Mouse (Mus musculus): Measurements from ENCODE around the gene Eaf1. TPM values are rescaled to one million over a fixed set of nuclear protein-coding genes. Genes with fewer than 3 reads are reported as not detected.

The Eaf1 gene
- polyA plus RNA-seq, 1 experiment from 2014 or later: 15.9 TPM

DNA sequence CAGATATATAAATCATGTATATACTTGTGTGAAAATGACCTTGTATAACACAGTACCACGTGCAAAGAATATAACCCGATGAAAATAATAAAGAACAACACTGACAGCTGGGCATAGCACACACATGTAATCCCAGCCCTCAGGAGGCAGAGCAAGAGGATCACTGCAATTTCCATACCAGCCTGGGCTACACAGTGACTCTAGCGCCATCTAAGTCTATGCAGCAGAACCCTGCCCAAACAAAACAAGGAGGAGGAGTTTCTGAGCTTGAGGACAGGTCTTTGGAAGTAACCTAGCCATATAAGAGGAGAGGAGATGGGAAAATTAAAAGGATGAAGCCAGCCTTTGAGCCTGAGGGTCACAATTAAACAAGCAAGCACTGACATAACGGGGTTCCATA lies 24.5 kb upstream of the Eaf1 start:
- ATAC-seq (ENCODE audit: low FRiP score): no peak

DNA sequence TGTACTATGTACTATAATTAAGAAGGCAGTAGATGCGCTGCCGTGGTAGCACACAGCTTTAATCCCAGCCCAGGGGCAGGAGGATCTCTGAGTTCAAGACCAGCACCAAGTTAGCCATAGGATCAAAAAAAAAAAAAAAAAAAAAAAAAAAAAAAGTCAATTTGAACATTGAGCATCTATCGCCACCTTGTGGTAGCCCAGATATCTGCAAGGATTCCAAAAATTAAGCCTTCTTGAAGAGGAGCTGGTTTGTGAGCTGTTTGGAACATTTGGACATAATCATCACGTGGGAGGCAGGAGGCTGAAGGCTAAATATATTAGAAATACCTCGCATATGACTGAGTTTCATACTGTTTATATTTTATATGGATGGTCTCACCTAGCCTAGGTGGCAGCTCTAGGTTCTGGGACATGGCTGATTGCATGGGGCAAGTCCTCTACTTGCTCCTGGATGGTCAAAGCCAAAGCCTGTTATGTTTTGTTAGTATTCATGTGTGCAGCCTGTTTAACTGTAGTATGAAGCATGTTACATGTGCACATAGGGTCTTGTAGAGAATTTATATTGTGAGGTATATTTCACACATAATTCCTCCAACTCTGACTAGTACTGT lies 21.6 kb upstream of the Eaf1 start:
- Histone ChIP-seq H3K27me3 (ENCODE audit: control insufficient read depth, insufficient read depth, low read length) (no peaks in the 10 kb centered on the region), H3K36me3 (ENCODE audit: control insufficient read depth, insufficient read depth, low read length) (no peaks in the 10 kb centered on the region), H3K4me1 (ENCODE audit: control insufficient read depth, insufficient read depth, low read length) (no peaks in the 10 kb centered on the region), H3K4me3 (ENCODE audit: low read depth, low read length) (no peak overlapping the region), H3K27ac (ENCODE audit: low read depth, low read length) (no peak overlapping the region), H3K9ac (ENCODE audit: low read length) (no peak overlapping the region), H3K9me3 (ENCODE audit: control insufficient read depth, low read length) (no peaks in the 10 kb centered on the region), H3K4me2 (no peak overlapping the region)
- 9% methylated on average over 5 of the region's 5 CpGs for WGBS
- DNase-seq (ENCODE audit: low spot score, missing footprints) (peak; percentile 97), ATAC-seq (ENCODE audit: low FRiP score) (no peak)

More for the DNA sequence above, 24.5 kb upstream of the Eaf1 start:
- H3K27me3 ChIP-seq (ENCODE audit: control insufficient read depth, insufficient read depth, low read length): no peaks in the 10 kb centered on the region
- no peaks in the 10 kb centered on the region for H3K9me3 ChIP-seq (ENCODE audit: control insufficient read depth, low read length)
- DNase-seq (ENCODE audit: low spot score, missing footprints): no peak
- no peak overlapping the region for H3K4me2 ChIP-seq
- 60% methylated on average over 4 of the region's 4 CpGs for WGBS
- H3K9ac ChIP-seq (ENCODE audit: low read length): no peak overlapping the region
- no peaks in the 10 kb centered on the region for H3K36me3 ChIP-seq (ENCODE audit: control insufficient read depth, insufficient read depth, low read length)
- H3K4me1 ChIP-seq (ENCODE audit: control insufficient read depth, insufficient read depth, low read length): no peaks in the 10 kb centered on the region
- no peak overlapping the region for H3K27ac ChIP-seq (ENCODE audit: low read depth, low read length)
- H3K4me3 ChIP-seq (ENCODE audit: low read depth, low read length): no peak overlapping the region

DNA sequence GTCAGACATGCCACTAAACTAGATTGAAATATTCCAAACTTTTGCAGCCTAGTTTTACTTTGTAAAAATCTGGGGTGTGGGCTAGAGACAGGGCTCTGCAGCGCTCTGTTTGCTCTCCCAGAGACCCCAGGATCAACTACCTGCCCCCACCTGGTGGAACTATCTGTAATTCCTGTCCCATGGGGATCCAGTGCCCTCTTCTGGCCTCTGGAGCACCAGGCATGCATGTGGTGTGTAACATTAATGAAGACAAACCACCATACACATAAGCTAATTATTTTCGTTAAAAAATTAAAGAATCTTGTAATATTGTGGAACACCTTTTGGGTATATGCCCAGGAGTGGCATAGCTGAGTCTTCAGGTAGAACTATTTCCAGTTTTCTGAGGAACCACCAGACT lies 20.9 kb upstream of the Eaf1 start:
- Histone ChIP-seq H3K9me3 (ENCODE audit: control insufficient read depth, low read length) (no peaks in the 10 kb centered on the region), H3K9ac (ENCODE audit: low read length) (no peak overlapping the region), H3K27me3 (ENCODE audit: control insufficient read depth, insufficient read depth, low read length) (no peaks in the 10 kb centered on the region), H3K4me1 (ENCODE audit: control insufficient read depth, insufficient read depth, low read length) (no peaks in the 10 kb centered on the region), H3K36me3 (ENCODE audit: control insufficient read depth, insufficient read depth, low read length) (no peaks in the 10 kb centered on the region), H3K4me3 (ENCODE audit: low read depth, low read length) (no peak overlapping the region), H3K27ac (ENCODE audit: low read depth, low read length) (no peak overlapping the region), H3K4me2 (no peak overlapping the region)
- ATAC-seq (ENCODE audit: low FRiP score) (no peak), DNase-seq (ENCODE audit: low spot score, missing footprints) (no peak)
- 80% methylated on average over 2 of the region's 2 CpGs for WGBS

DNA sequence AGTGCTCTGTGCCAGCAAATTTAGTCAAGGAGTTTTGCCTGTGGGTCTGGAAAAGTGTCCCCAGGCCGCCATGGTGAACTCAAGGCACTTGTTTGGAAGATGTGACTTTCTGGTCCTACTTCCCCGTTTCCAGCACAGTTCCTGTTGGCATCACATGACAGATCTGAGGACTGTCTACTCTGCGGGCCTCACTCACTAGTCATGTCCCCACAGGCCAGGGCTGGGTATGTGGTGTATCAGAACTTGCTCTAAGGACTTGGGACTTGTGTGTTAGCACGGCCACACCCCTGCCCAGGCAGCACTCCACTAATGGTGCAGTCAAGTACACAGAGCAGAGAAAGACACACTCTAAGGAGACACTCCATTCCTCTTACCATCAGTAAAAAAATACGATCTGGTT lies 11.8 kb upstream of the Eaf1 start:
- WGBS: 91% methylated on average over 5 of the region's 5 CpGs
- no peak for ATAC-seq (ENCODE audit: low FRiP score)
- H3K36me3 ChIP-seq (ENCODE audit: control insufficient read depth, insufficient read depth, low read length): peaks cover 35% of the 10 kb centered on the region
- no peaks in the 10 kb centered on the region for H3K27me3 ChIP-seq (ENCODE audit: control insufficient read depth, insufficient read depth, low read length)
- H3K9ac ChIP-seq (ENCODE audit: low read length): no peak overlapping the region
- no peak overlapping the region for H3K4me3 ChIP-seq (ENCODE audit: low read depth, low read length)
- no peaks in the 10 kb centered on the region for H3K4me1 ChIP-seq (ENCODE audit: control insufficient read depth, insufficient read depth, low read length)
- no peak for DNase-seq (ENCODE audit: low spot score, missing footprints)
- H3K4me2 ChIP-seq: no peak overlapping the region
- no peaks in the 10 kb centered on the region for H3K9me3 ChIP-seq (ENCODE audit: control insufficient read depth, low read length)
- no peak overlapping the region for H3K27ac ChIP-seq (ENCODE audit: low read depth, low read length)

DNA sequence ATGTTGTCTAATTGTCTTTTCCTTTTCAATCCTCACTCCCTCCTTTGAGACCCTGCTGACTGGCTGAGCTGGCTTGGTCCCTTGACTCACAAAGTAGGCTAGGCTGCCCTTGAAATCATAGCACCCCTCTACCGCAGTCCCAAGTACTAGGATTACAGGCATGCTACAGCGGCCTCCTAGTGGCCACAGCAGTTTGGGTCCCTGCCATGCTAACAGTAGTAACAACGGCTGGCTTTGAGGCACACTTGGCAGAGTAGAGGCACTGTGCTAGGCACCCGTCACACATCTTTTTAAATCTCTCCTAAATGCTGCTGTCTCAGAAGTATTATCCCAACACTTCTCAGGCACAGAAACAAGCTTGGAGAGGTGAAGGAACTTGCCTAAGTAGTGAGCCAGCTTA lies 7.7 kb upstream of the Eaf1 start:
- Histone ChIP-seq H3K4me1 (ENCODE audit: control insufficient read depth, insufficient read depth, low read length) (no peaks in the 10 kb centered on the region), H3K36me3 (ENCODE audit: control insufficient read depth, insufficient read depth, low read length) (peaks cover 32% of the 10 kb centered on the region), H3K27ac (ENCODE audit: low read depth, low read length) (no peak overlapping the region), H3K27me3 (ENCODE audit: control insufficient read depth, insufficient read depth, low read length) (no peaks in the 10 kb centered on the region), H3K4me2 (no peak overlapping the region), H3K9me3 (ENCODE audit: control insufficient read depth, low read length) (no peaks in the 10 kb centered on the region), H3K9ac (ENCODE audit: low read length) (no peak overlapping the region), H3K4me3 (ENCODE audit: low read depth, low read length) (no peak overlapping the region)
- no peak for DNase-seq (ENCODE audit: low spot score, missing footprints)
- WGBS: 91% methylated on average over 4 of the region's 4 CpGs
- no peak for ATAC-seq (ENCODE audit: low FRiP score)

DNA sequence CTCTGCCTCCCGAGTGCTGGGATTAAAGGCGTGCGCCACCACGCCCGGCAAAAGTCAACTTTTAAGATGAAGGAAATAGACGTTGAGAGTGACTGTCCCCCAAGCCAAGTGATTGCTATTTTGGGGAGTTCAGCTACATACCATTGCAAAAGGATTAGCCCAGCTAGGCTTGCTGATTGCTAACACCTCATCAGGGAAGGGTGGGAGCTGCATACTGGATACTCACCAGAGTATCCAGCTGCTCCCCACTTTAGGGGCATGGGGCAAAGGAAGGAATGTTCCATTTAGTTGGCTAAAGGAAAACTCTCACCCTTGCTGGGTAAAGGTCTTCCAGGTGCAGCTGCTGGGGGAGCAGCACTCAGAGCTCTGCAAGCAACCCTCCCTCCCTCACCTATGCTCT lies 6.1 kb upstream of the Eaf1 start:
- Histone ChIP-seq H3K27me3 (ENCODE audit: control insufficient read depth, insufficient read depth, low read length) (no peaks in the 10 kb centered on the region), H3K36me3 (ENCODE audit: control insufficient read depth, insufficient read depth, low read length) (peaks cover 24% of the 10 kb centered on the region), H3K27ac (ENCODE audit: low read depth, low read length) (no peak overlapping the region), H3K4me1 (ENCODE audit: control insufficient read depth, insufficient read depth, low read length) (no peaks in the 10 kb centered on the region; the same call in 1 of the 2 replicates), H3K9me3 (ENCODE audit: control insufficient read depth, low read length) (no peaks in the 10 kb centered on the region), H3K4me2 (no peak overlapping the region), H3K4me3 (ENCODE audit: low read depth, low read length) (no peak overlapping the region), H3K9ac (ENCODE audit: low read length) (no peak overlapping the region)
- ATAC-seq (ENCODE audit: low FRiP score) (no peak), DNase-seq (ENCODE audit: low spot score, missing footprints) (no peak)
- 97% methylated on average over 6 of the region's 6 CpGs for WGBS

DNA sequence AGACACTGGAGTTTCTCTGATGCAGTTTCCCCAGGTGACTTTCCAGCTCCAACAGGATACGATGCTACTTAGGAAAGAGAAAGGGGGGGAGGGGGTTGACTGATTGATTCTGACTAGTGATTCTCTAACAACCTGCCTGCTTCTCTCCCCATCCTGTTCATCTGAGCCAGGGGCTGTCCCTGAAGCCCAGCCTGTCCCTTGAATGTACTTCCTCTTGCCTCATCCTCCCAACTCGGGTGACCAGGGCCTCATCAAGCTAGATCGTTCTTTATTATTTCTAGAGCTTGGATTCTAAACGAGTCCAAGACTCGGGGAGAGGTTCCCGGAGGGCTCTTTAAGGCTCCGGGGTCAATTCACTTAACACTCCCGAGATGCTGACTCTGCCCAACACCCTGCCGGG lies 298 bp upstream of the Eaf1 start:
- H3K36me3 ChIP-seq (ENCODE audit: control insufficient read depth, insufficient read depth, low read length): no peaks in the 10 kb centered on the region; the same call in 1 of the 2 replicates
- peak overlapping the region; percentile 92 for H3K4me3 ChIP-seq (ENCODE audit: low read depth, low read length)
- no peaks in the 10 kb centered on the region for H3K27me3 ChIP-seq (ENCODE audit: control insufficient read depth, insufficient read depth, low read length)
- peaks cover 21% of the 10 kb centered on the region for H3K4me1 ChIP-seq (ENCODE audit: control insufficient read depth, insufficient read depth, low read length)
- H3K9ac ChIP-seq (ENCODE audit: low read length): peak overlapping the region; percentile 92
- H3K4me2 ChIP-seq: peak overlapping the region; percentile 94
- no peak overlapping the region for H3K27ac ChIP-seq (ENCODE audit: low read depth, low read length)
- no peaks in the 10 kb centered on the region for H3K9me3 ChIP-seq (ENCODE audit: control insufficient read depth, low read length)
- DNase-seq (ENCODE audit: low spot score, missing footprints): no peak
- 57% methylated on average over 9 of the region's 9 CpGs for WGBS
- no peak for ATAC-seq (ENCODE audit: low FRiP score)

DNA sequence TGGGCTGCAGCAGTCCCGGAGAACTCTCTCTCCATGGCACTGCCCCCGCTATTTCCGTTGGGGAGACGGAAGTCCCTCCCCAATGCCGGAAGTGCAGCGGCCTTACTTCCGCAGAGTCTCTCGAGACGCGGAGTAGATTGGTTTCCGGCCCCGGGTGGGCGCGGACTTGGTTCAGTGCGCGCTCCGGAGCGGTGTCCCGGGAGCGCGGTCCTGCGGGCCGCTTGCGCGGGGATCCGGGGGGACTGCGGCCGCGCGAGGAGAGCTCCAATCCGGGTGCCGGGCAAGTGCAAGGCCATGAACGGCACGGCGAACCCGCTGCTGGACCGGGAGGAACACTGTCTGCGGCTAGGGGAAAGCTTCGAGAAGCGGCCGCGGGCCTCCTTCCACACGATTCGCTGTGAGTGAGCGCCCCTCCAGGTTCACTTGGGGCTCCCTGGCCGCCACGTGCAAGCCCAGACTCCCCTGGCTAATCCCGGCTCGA lies 816 bp downstream of the Eaf1 start, which contains the start of gene Mettl6:
Gene Mettl6, minus strand, starts transcription at position 66 of the 481 bp plus-strand sequence.
- peaks cover 21% of the 10 kb centered on the region for H3K4me1 ChIP-seq (ENCODE audit: control insufficient read depth, insufficient read depth, low read length)
- H3K4me2 ChIP-seq: peak within 1 kb of the TSS; percentile 94
- peak; percentile 97 for DNase-seq (ENCODE audit: low spot score, missing footprints)
- no peaks in the 10 kb centered on the region for H3K9me3 ChIP-seq (ENCODE audit: control insufficient read depth, low read length)
- H3K27ac ChIP-seq (ENCODE audit: low read depth, low read length): peak within 1 kb of the TSS; percentile 79
- peak within 1 kb of the TSS; percentile 92 for H3K4me3 ChIP-seq (ENCODE audit: low read depth, low read length)
- H3K27me3 ChIP-seq (ENCODE audit: control insufficient read depth, insufficient read depth, low read length): no peaks in the 10 kb centered on the region
- H3K9ac ChIP-seq (ENCODE audit: low read length): peak within 1 kb of the TSS; percentile 92
- peak; percentile 94 for ATAC-seq (ENCODE audit: low FRiP score)
- H3K36me3 ChIP-seq (ENCODE audit: control insufficient read depth, insufficient read depth, low read length): no peaks in the 10 kb centered on the region; the same call in 1 of the 2 replicates
- WGBS: under 1% methylated on average over 48 of the region's 49 CpGs

DNA sequence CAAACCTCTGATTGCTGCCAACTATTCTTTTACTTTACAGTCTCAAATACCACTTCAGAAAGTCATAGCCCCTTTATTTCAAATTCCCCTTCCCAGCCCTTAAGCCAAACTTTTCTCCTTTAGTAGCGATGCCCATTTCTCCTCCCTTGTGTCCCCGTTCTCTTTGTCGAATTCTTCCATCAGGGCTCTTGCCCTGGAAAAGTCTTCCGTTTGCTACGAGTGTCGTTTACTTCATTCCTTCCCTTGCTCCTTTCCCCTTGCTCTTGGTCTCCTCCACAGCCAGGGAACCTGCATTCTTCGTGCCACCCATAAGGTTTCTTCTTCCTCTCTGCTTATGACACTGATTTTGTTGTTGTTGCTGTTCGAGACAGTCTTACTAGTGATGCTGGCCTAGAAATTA lies 1.3 kb downstream of the Eaf1 start:
- Histone ChIP-seq H3K9ac (ENCODE audit: low read length) (peak overlapping the region; percentile 92), H3K9me3 (ENCODE audit: control insufficient read depth, low read length) (no peaks in the 10 kb centered on the region), H3K27ac (ENCODE audit: low read depth, low read length) (no peak overlapping the region; the same call in 1 of the 2 replicates), H3K4me3 (ENCODE audit: low read depth, low read length) (peak overlapping the region; percentile 92), H3K36me3 (ENCODE audit: control insufficient read depth, insufficient read depth, low read length) (no peaks in the 10 kb centered on the region; the same call in 1 of the 2 replicates), H3K4me2 (peak overlapping the region; percentile 94), H3K27me3 (ENCODE audit: control insufficient read depth, insufficient read depth, low read length) (no peaks in the 10 kb centered on the region), H3K4me1 (ENCODE audit: control insufficient read depth, insufficient read depth, low read length) (peaks cover 21% of the 10 kb centered on the region)
- ATAC-seq (ENCODE audit: low FRiP score): no peak
- WGBS: 11% methylated on average over 8 of the region's 8 CpGs
- DNase-seq (ENCODE audit: low spot score, missing footprints): peak; percentile 86

Measured in midbrain, embryonic 11.5 days (tissue).